ENCODE assay signal across 9 mouse cellular contexts in genomic region chr7:93093371-93094058, GRCm38 (mm10). TPM values are rescaled to one million over a fixed set of nuclear protein-coding genes. Genes with fewer than 3 reads are reported as not detected.
DNase-seq lines count a peak whose midpoint lies in the region; ATAC-seq and TF ChIP-seq lines count a peak whose summit lies in the region.
"Had no signal": no experiment of that assay in that cellular context is flagged by ENCODE, and none has a peak within 500 bp of the region (broad histone marks: within the 10 kb centered on the region; RNA-seq: fewer than 3 reads in every experiment).

No protein-coding gene starts in this region.

- DNase-seq in urinary bladder, postnatal 14 days (ENCODE audit: low spot score): peak; percentile 59
- DNase-seq in urinary bladder, postnatal 10 days (ENCODE audit: low spot score): no peak
- peak; percentile 62 to 82 for DNase-seq in frontal cortex, adult 2 months (ENCODE audit: extremely low spot score in 1 of 2, low spot score in 1 of 2)
- DNase-seq in heart, postnatal 25 days (ENCODE audit: low spot score): peak; percentile 60
- DNase-seq in layer of hippocampus, adult 2 months (ENCODE audit: low spot score in 2 of 2): peak; percentile 69 to 72
- DNase-seq in neural tube, embryonic 11.5 days (ENCODE audit: low spot score): peak; percentile 62
- DNase-seq in B cell, adult 2 months: no peak

- no peaks in the 10 kb centered on the region for H3K27me3 ChIP-seq in liver, embryonic 16.5 days (ENCODE audit: control insufficient read depth, insufficient read depth, low read depth, low read length)
- no peaks in the 10 kb centered on the region for H3K27me3 ChIP-seq in neural tube, embryonic 11.5 days (ENCODE audit: control insufficient read depth, insufficient read depth, low read length)

- H3K4me3 ChIP-seq in layer of hippocampus, adult 2 months: peak overlapping the region; percentile 30; the same call in 1 of the 2 replicates
- H3K4me3 ChIP-seq in liver, embryonic 16.5 days (ENCODE audit: low read depth, low read length): no peak overlapping the region
- H3K4me3 ChIP-seq in neural tube, embryonic 11.5 days (ENCODE audit: low read depth, low read length): no peak overlapping the region

- intact Hi-C loops in heart, postnatal 25 days (cut with DNase I): loop anchor here (5.0 to 10.0 kb wide), 4 partner anchors 49 to 459 kb away; partner anchors contain the start of genes Ankrd42 and Rab30

- ATAC-seq in liver, embryonic 16.5 days (ENCODE audit: low read depth): peak; percentile 50; the same call in 1 of the 2 replicates
- peak; percentile 67 for ATAC-seq in neural tube, embryonic 11.5 days (ENCODE audit: insufficient read depth, low FRiP score, low TSS enrichment)

- WGBS in liver, embryonic 16.5 days (ENCODE audit: insufficient replicate concordance): 17% methylated on average over 11 of the region's 11 CpGs
- 12% methylated on average over 11 of the region's 11 CpGs for WGBS in neural tube, embryonic 11.5 days

- TF ChIP-seq CTCF in layer of hippocampus, adult 2 months (conservative IDR thresholded peaks at IDR 0.05): peak; percentile 29

- H3K9me3 ChIP-seq in liver, embryonic 16.5 days (replicated peaks; ENCODE audit: control insufficient read depth, low read length): no peaks in the 10 kb centered on the region
- H3K9me3 ChIP-seq in neural tube, embryonic 11.5 days (ENCODE audit: control insufficient read depth, low read length): no peaks in the 10 kb centered on the region

- H3K36me3 ChIP-seq in liver, embryonic 16.5 days (ENCODE audit: control insufficient read depth, insufficient read depth): no peaks in the 10 kb centered on the region
- H3K36me3 ChIP-seq in neural tube, embryonic 11.5 days (ENCODE audit: control insufficient read depth, insufficient read depth, low read length): no peaks in the 10 kb centered on the region

- H3K4me2 ChIP-seq in liver, embryonic 16.5 days (ENCODE audit: low read depth, low read length): no peak overlapping the region
- peak overlapping the region; percentile 36 for H3K4me2 ChIP-seq in neural tube, embryonic 11.5 days (ENCODE audit: low read depth)

- no peak overlapping the region for H3K9ac ChIP-seq in liver, embryonic 16.5 days (ENCODE audit: low read depth, low read length)
- H3K9ac ChIP-seq in neural tube, embryonic 11.5 days (ENCODE audit: low read length): peak overlapping the region; percentile 2; the same call in 1 of the 2 replicates

- H3K4me1 ChIP-seq in liver, embryonic 16.5 days (ENCODE audit: control insufficient read depth, low read depth, low read length): no peaks in the 10 kb centered on the region
- H3K4me1 ChIP-seq in neural tube, embryonic 11.5 days (ENCODE audit: control insufficient read depth, insufficient read depth, low read length): peaks cover 13% of the 10 kb centered on the region; the same call in 1 of the 2 replicates

- peak overlapping the region; percentile 34 for H3K27ac ChIP-seq in layer of hippocampus, adult 2 months
- H3K27ac ChIP-seq in liver, embryonic 16.5 days (ENCODE audit: low read length): no peak overlapping the region
- peak overlapping the region; percentile 68; the same call in 1 of the 2 replicates for H3K27ac ChIP-seq in neural tube, embryonic 11.5 days (ENCODE audit: low read depth, low read length)

RNA-seq across cellular contexts. Expression of gene Fam181b, which starts 13.8 kb away (rescaled TPM):
- polyA plus RNA-seq in frontal cortex, adult 2 months (2012; rRNA removed): 35.4 and 37.3 TPM in 2 replicates
- total RNA-seq in heart, postnatal 25 days (2021): 1 to 10 TPM; 5.0 to 5.5 TPM
- total RNA-seq in layer of hippocampus, adult 2 months (2021): 10 to 100 TPM; 16.7 to 17.6 TPM
- 0.09 TPM in 1 of 2 replicates, not detected in the other for polyA plus RNA-seq in liver, embryonic 16.5 days (2015; fragmentation: Nextera tagmentation; extraction: Ambion mirVana)
- 56.0 and 62.8 TPM in 2 replicates for polyA plus RNA-seq in neural tube, embryonic 11.5 days (2014; fragmentation: Nextera tagmentation; extraction: Ambion mirVana)
- total RNA-seq: CH12.LX had no signal

Comparison
In these comparisons a context has a peak if more than half of its experiments do, and no peak if none do; other contexts are left out.
1. DNase-seq: peak in urinary bladder, postnatal 14 days (single experiment), frontal cortex, adult 2 months (2 of 2), heart, postnatal 25 days (single experiment), layer of hippocampus, adult 2 months (2 of 2) and neural tube, embryonic 11.5 days (single experiment); none in urinary bladder, postnatal 10 days (single experiment) and B cell, adult 2 months (0 of 2).
2. RNA of gene Fam181b, which starts 13.8 kb away (polyA plus RNA-seq): 56.0 to 62.8 TPM in neural tube, embryonic 11.5 days and 35.4 to 37.3 TPM in frontal cortex, adult 2 months; 0.09 TPM in liver, embryonic 16.5 days; every median in the first group is over 10 times any median in the second.